Mouse (Mus musculus): ENCODE results near the gene Ppp2r5e.
"Not testable (repeated sequence)": the region's sequence is repeated elsewhere in the genome, so short reads cannot be mapped to it uniquely, and the experiment has no call there.

The Ppp2r5e gene

GRCm38 (mm10) chr12:75537019-75537672 lies 58.9 kb downstream of the Ppp2r5e start:
- no peak for DNase-seq (ENCODE audit: low spot score in 2 of 2)

GRCm38 (mm10) chr12:75536566-75536965 lies 59.5 kb downstream of the Ppp2r5e start:
- DNase-seq (ENCODE audit: low spot score in 2 of 2), result no peak

- no peak for DNase-seq (ENCODE audit: low spot score in 2 of 2)
Observed at GRCm38 (mm10) chr12:75533145-75533544, 62.9 kb downstream of the Ppp2r5e start.

GRCm38 (mm10) chr12:75531895-75532294 lies 64.2 kb downstream of the Ppp2r5e start:
- no peak for DNase-seq (ENCODE audit: low spot score in 2 of 2)

DNA sequence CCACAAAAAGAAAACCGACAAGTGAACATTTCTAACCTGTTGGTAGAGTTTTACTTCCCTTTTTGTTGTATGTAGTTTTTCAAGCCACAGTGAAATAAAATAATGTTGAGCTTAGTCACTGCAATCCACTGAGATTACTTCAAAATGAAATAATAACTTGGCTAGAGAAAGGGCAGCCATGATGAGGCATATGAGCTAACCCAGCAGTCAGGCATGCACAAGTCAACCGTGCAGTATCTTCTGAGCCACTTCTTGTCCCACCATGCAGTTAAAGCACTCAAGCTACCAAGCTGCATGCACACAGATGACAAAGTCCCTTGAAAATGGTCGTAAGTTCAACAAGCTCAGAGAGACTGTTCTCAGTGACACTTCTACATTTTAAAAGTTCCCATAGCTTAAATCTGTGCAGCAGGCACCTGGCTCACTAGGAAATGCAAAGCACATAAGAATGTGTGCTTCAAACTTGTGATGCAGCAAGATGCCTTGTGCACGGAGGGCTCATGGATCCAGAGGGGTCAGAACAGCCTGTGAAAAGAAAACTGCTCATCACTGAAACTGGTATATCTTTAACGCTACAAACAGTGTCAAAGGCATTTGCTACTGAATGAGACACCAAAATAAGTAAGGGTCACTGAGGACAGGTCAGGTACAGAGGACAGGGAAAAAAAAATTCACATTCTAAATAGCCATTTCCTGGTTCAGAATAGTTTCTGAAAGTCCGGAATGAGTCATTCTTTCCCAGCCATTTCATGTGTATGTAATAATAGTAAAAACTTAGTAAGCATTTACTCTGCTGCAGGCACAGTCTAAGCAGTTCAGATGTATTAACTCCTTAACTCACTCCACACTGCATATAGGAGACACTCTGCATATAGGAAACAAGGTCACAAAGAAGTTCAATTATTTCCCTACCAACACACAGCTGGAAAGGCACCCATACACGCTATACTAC lies 66.9 kb downstream of the Ppp2r5e start:
- no peak for DNase-seq (ENCODE audit: low spot score in 2 of 2)

GRCm38 (mm10) chr12:75528300-75528699 lies 67.7 kb downstream of the Ppp2r5e start:
- no peak for DNase-seq (ENCODE audit: low spot score in 2 of 2)

- DNase-seq (ENCODE audit: low spot score in 2 of 2), result no peak
Observed at GRCm38 (mm10) chr12:75524199-75524598, 71.8 kb downstream of the Ppp2r5e start.

DNA sequence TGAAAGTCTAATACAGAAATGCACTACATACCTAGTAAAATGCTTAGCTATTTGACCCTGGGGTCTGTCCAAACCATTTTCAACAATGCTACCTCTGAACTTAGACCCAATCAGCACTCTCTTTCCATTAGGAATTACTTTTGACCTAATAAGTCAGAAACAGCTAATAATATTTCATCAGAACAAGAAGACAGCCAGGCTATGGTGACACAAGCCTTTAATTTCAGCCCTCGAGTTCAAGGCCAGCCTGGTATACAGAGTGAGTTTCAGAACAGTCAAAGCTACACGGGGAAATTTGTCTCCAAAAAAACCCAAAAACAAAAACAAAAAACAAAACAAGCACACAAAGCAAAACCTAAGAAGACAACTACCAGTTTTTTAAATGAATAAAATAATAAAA lies 73.1 kb downstream of the Ppp2r5e start:
- no peak for DNase-seq (ENCODE audit: low spot score in 2 of 2)

- DNase-seq (ENCODE audit: low spot score in 2 of 2), result no peak
Observed at GRCm38 (mm10) chr12:75522360-75522759, 73.7 kb downstream of the Ppp2r5e start.

DNA sequence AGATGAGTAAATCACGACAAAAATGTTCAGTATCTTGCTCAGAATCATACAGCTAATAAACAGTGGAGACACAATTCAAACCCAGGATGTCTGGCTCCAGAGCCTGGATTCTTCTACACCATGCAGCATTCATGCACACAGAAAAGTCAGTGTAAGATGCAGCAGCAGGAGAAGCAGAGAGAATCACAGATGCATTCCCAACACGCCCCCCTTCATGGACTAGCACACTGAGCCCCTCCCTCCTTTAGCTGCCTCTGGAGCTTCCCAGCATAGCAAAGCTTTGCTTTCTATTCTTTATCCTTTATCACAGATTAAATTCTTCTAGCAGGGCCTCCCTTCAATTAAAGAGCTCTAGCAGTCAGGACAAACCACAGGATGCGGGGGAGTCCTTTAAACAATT lies 75.7 kb downstream of the Ppp2r5e start:
- no peak for DNase-seq (ENCODE audit: low spot score in 2 of 2)

- no peak for DNase-seq (ENCODE audit: low spot score in 2 of 2)
Observed at GRCm38 (mm10) chr12:75519181-75519940, 76.7 kb downstream of the Ppp2r5e start.

- no peak for DNase-seq (ENCODE audit: low spot score in 2 of 2)
Observed at GRCm38 (mm10) chr12:75515301-75515906, 80.6 kb downstream of the Ppp2r5e start.

GRCm38 (mm10) chr12:75511520-75511919 lies 84.5 kb downstream of the Ppp2r5e start:
- no peak for DNase-seq (ENCODE audit: low spot score in 2 of 2)

DNA sequence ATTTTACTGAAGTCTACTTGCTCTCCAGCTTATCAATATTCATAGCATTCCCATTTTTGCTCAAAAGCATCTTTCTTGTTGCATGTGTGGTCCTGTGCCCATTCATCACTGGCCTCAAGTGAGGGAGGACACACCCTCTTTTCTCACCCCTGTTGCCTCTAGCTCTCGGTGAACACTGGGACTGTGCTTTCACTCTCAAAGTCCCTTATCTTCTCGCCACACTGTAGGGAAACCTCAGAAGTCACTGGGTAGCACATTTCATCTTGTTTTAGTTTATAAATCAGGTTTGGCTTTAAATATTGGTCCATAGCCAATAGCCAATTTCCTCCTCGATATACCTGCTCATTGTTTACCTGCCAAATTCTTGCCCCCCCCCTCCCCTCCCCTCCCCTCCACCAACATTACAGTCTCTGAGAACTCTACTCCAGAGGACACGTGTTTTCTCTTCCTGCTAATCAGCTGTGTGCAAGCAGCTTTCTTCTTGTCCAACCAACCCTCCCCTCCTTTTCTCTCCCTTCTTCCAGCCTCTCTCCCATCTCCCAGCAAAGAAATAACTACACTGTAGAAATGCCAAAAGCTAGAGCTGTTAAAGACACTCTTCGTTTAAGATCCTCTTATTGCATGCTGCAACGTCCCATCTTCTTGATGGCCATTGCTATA lies 90.9 kb downstream of the Ppp2r5e start:
- no peak for DNase-seq (ENCODE audit: low spot score in 2 of 2)

- no peak for DNase-seq (ENCODE audit: low spot score in 2 of 2)
Observed at GRCm38 (mm10) chr12:75502664-75503063, 93.4 kb downstream of the Ppp2r5e start.

- DNase-seq (ENCODE audit: low spot score in 2 of 2), result no peak
Observed at GRCm38 (mm10) chr12:75497698-75498097, 98.3 kb downstream of the Ppp2r5e start.

- no peak for DNase-seq (ENCODE audit: low spot score in 2 of 2)
Observed at GRCm38 (mm10) chr12:75495636-75496035, 100.4 kb downstream of the Ppp2r5e start.

DNA sequence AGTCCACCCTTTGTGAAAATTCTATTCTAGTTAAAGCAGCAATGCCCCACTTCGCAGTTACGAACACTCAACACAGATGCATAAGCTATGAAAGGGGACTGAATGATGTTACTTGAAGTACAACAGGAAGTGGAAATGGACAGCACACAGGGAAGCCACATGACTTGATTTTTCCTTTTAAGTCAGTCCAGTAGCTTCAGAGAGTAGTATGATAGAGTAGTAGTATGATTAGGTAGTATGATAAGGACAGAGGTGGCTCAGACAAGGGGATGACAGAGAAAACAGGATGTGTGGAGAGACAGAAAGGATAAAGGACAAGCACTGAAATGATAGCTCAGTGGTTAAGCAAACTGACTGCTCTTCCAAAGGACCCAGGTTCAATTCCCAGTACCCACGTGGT lies 101.4 kb downstream of the Ppp2r5e start:
- no peak for DNase-seq (ENCODE audit: low spot score in 2 of 2)

DNA sequence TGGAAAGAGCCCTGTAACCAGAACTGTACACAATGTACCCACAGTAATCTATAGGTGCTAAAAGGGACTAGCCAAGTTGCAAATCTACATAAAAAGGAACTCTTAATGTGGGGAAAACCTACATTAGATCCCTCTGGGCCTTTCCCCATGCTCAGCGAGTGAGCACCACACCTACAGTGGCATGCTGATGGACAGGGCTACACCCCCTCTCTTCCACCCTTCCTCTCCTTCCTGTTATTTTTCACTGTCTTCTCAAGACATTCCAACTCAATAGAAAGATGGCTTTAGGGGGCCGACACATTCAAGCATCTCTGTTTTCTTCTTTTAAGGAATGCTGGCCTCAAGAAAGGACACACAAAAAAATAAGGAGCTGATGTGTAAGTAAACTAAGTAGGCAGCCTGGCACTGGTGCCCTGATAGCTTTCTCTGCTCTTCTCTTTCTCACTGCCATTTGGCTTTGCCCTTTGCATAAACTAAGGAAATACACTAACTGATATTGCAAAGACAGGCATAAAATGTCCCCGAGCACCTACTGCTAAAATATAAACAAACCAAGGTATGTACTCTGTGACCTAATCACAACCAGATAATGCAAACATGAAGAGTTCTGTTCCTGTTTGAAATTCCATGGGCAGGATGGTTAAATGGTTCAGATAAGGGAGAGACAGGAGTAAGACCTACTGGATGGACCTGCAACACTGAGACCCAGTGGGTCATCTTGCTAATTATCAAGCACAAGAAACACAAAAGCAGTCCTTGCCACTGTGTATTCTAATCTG lies 103.3 kb downstream of the Ppp2r5e start:
- no peak for DNase-seq (ENCODE audit: low spot score in 2 of 2)

- DNase-seq (ENCODE audit: low spot score in 2 of 2), result not testable (repeated sequence)
Observed at GRCm38 (mm10) chr12:75492148-75492547, 103.9 kb downstream of the Ppp2r5e start.

All from urinary bladder, postnatal 4 days (tissue).